Mouse (Mus musculus) ES-Bruce4 (cell line): ENCODE measurements around the gene Il2rb. TPM values are rescaled to one million over a fixed set of nuclear protein-coding genes. Genes with fewer than 3 reads are reported as not detected.

Source experiments
- H3K27ac ChIP-seq: 2 replicates; pipeline ENCODE4 v1.5.1; 2012; ENCODE audit warnings: low read length, inconsistent platforms; ENCODE audit not compliant: insufficient read depth
- H3K27me3 ChIP-seq: 2 replicates; pipeline ENCODE4 v1.6.1; 2012; ENCODE audit warnings: mild to moderate bottlenecking, low read length, inconsistent platforms; ENCODE audit not compliant: control insufficient read depth, poor library complexity, insufficient read depth, severe bottlenecking
- H3K36me3 ChIP-seq: 2 replicates; pipeline ENCODE4 v1.6.1; 2012; ENCODE audit warnings: inconsistent platforms, mild to moderate bottlenecking, low read length, moderate library complexity; ENCODE audit not compliant: control insufficient read depth, poor library complexity, insufficient read depth, severe bottlenecking
- H3K4me1 ChIP-seq: one replicate; pipeline ENCODE4 v1.8.1; 2011; ENCODE audit warnings: low read length; ENCODE audit not compliant: control insufficient read depth, insufficient read depth
- H3K4me3 ChIP-seq: 2 replicates; pipeline ENCODE4 v1.5.1; 2011; ENCODE audit warnings: low read depth, mild to moderate bottlenecking, low read length
- H3K9ac ChIP-seq: 2 replicates; pipeline ENCODE4 v1.6.1; 2012; ENCODE audit warnings: low read depth, mild to moderate bottlenecking, inconsistent platforms; ENCODE audit not compliant: poor library complexity, severe bottlenecking
- H3K9me3 ChIP-seq: replicated peaks from 2 replicates; pipeline ENCODE4 v1.6.1; 2012; ENCODE audit warnings: mild to moderate bottlenecking, low read length, inconsistent platforms; ENCODE audit not compliant: control insufficient read depth, poor library complexity, insufficient read depth, severe bottlenecking
- CTCF ChIP-seq: IDR thresholded peaks from one replicate; pipeline ENCODE4 v1.8.1; 2011; ENCODE audit warnings: low read depth, low read length
- EP300 ChIP-seq: IDR thresholded peaks from 2 replicates; pipeline ENCODE4 v1.6.1; 2011; ENCODE audit warnings: low read depth, low read length; ENCODE audit not compliant: insufficient read depth
- POLR2A ChIP-seq: IDR thresholded peaks from one replicate; pipeline ENCODE4 v1.8.1; 2011; ENCODE audit warnings: low read length; ENCODE audit not compliant: insufficient read depth
- polyA plus RNA-seq: library from polyadenylated mRNA; stranded (reverse); fragments of >200 nt; gene quantifications from 2 replicates; pipeline ENCODE4 v1.2.4, GENCODE M21; 2011; ENCODE audit warnings: low read depth; ENCODE audit not compliant: missing spikeins, insufficient read depth, insufficient read length

The Il2rb gene
- polyA plus RNA-seq, 1 experiment, result 0.42 TPM

DNA sequence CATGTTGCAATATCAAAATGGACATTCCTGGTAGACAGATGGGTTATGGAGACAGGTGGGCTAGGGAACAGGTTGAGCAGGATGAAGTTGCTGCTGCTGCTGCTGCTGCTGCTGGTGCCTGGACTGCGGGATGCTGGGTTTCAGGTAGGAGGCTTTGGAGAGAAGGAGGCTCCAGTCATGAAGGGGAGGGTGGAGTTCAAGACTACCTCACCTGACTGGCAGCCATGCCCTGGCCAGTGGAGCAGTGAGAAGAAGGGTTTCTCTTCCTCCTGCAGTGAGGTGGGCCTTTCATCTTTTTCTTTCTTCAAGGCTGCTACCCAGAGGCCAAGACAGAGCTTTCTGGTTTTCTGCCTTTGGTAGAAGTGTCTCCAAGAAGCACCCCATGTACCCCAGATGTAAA is 18.2 kb downstream of the Il2rb start:
- no peak overlapping the region for H3K27ac ChIP-seq
- TF ChIP-seq CTCF, result no peak
- no peak for TF ChIP-seq EP300
- TF ChIP-seq POLR2A, result no peak
- H3K4me3 ChIP-seq, result no peak overlapping the region
- H3K9me3 ChIP-seq, result no peaks in the 10 kb centered on the region
- no peaks in the 10 kb centered on the region for H3K27me3 ChIP-seq
- H3K9ac ChIP-seq, result no peak overlapping the region
- H3K36me3 ChIP-seq, result no peaks in the 10 kb centered on the region
- H3K4me1 ChIP-seq, result no peaks in the 10 kb centered on the region

DNA sequence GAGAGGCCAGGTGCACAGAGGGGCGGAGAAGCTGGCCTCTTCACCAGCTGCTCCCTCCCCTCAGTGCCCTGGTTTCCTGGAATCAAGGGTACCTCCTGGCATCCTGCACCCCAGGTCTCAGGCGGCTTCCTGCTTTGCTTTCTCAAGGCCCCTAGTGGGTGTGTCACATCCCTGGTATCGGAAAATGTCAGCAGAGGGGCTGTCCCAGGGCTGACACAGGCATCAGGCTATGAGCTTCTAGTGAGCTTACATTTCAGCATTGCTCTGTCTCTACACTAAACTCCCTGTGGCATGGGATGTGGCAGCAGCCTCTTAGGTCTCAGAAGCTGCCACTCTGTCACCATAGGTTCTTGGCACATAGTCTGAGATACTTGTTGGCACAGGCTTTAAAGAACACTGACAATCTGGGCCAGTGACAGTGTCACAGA is 19.5 kb downstream of the Il2rb start:
- Histone ChIP-seq H3K9me3 (no peaks in the 10 kb centered on the region), H3K27ac (no peak overlapping the region), H3K9ac (no peak overlapping the region), H3K27me3 (no peaks in the 10 kb centered on the region), H3K4me3 (no peak overlapping the region), H3K4me1 (no peaks in the 10 kb centered on the region), H3K36me3 (no peaks in the 10 kb centered on the region)
- TF ChIP-seq POLR2A, result no peak
- TF ChIP-seq EP300, result no peak
- TF ChIP-seq CTCF, result no peak

DNA sequence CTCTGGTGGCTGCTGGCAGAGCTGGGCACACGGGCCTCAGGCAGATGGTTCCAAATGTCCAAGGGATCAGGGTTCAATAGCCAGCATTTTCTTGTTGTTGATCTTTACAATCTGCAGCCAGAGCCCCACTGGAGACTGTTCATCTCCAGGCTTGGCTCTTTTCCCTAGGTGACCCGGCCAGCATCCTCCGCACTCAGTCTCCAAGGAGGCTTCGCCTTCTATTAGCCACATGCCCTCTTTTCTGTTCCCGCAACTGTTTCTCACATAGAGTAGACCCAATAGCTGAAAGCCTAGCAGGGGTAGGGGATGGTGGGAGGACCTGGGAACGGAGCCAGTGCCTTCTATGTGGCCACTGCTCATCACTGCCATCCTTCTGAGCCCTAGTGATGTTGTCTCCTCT is 21.6 kb downstream of the Il2rb start:
- Histone ChIP-seq H3K4me1 (no peaks in the 10 kb centered on the region), H3K27me3 (no peaks in the 10 kb centered on the region), H3K27ac (no peak overlapping the region), H3K9me3 (no peaks in the 10 kb centered on the region), H3K4me3 (no peak overlapping the region), H3K9ac (no peak overlapping the region), H3K36me3 (no peaks in the 10 kb centered on the region)
- TF ChIP-seq POLR2A, result no peak
- no peak for TF ChIP-seq CTCF
- TF ChIP-seq EP300, result no peak

DNA sequence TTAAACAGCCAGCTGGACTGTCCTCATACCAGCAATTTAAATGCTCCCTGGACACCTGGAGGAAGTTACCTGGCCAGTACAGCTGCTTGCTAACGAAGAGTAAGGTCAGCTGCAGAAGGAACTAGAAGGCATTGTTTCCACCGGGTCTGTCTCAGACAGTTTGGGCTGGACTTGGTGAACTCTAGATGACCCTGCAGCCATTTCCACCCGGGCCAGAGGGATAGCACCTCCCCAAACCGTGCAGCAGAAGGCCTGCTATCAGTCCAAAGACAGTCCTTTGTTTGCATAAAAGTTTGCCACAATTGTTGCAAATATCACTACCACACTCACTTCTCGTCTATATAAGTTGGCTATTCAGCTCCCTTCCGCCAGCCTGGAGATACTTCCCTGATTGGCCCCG is 23.2 kb downstream of the Il2rb start:
- no peaks in the 10 kb centered on the region for H3K36me3 ChIP-seq

DNA sequence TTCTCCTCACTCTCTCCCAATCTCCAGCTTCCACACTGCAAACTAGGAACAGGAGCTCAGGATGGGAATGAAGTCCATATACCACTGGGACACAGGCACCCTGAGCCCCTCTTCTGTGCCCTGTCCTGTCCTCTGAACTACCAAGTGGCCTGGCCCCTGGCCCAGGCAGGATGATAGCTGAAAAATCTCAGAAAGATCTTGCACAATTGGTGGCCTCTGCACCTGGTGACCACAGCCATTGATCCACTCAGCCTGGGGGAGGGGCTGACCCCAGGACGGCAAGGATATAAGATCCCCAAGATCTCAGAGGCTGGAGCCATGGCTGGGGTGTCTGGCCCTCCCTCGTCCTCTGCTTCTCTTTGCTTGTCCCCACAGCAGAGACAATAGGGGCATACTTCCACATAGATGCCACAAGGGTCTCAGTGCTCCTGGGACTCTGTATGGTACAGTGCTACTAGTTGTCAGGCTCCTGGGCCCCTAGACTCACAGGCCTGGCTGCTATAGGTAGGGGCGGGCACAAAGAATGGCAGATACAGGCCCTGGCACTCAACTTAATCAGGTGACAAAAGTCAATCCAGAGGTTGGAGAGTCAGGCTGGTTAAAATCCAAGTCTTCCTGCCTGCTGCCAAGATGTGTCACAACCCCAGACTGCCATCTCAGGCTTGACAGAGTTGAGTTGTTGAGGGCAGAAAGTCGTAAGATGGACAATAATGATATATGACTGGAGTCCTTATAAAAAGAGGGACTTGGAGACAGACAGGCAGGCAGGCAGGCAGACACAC is 24.4 kb downstream of the Il2rb start:
- H3K9ac ChIP-seq, result no peak overlapping the region
- no peaks in the 10 kb centered on the region for H3K9me3 ChIP-seq
- H3K4me3 ChIP-seq, result no peak overlapping the region
- H3K4me1 ChIP-seq, result no peaks in the 10 kb centered on the region
- no peak overlapping the region for H3K27ac ChIP-seq
- TF ChIP-seq CTCF, result no peak
- no peak for TF ChIP-seq POLR2A
- TF ChIP-seq EP300, result no peak
- no peaks in the 10 kb centered on the region for H3K27me3 ChIP-seq
- H3K36me3 ChIP-seq, result no peaks in the 10 kb centered on the region

More for the DNA sequence above, 23.2 kb downstream of the Il2rb start:
- H3K9me3 ChIP-seq, result no peaks in the 10 kb centered on the region
- TF ChIP-seq POLR2A (no peak), CTCF (no peak), EP300 (no peak)
- no peaks in the 10 kb centered on the region for H3K4me1 ChIP-seq
- H3K27me3 ChIP-seq, result no peaks in the 10 kb centered on the region
- no peak overlapping the region for H3K9ac ChIP-seq
- H3K27ac ChIP-seq, result no peak overlapping the region
- H3K4me3 ChIP-seq, result no peak overlapping the region

DNA sequence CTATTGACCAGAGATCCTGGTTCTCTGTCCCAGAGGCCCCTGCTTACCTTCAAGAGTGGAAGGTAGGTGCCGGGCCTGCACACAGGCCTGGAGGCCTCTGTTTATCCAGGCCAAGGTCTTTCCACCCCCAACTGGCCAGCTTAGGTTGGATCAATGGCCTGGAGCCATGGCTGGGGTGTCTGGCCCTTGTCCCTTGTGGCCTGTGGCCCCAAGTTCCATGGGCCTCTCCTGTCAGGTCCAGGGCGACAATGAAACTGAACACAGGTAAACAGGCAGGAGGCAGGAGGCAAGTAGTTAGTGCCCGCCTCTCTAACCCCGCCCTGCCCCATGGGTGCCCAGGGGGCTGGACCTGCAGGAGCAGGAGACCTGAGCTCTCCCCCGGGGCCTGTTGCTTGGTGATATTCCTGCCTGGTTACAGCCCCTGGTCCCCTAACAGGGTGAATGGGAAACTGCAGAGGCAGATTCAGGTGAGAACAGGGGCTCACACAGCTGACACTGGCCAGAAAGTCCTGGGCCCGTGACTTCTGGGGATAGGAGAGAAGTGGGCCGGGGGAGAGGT is 26.6 kb downstream of the Il2rb start, which contains the start of gene Tmprss6:
Gene Tmprss6, minus strand, starts transcription at position 256 of the 559 bp plus-strand sequence.
- Histone ChIP-seq H3K4me1 (no peaks in the 10 kb centered on the region), H3K27ac (no peak within 1 kb of the TSS), H3K9me3 (no peaks in the 10 kb centered on the region), H3K36me3 (no peaks in the 10 kb centered on the region), H3K27me3 (no peaks in the 10 kb centered on the region), H3K4me3 (no peak within 1 kb of the TSS), H3K9ac (no peak within 1 kb of the TSS)
- TF ChIP-seq EP300 (no peak), POLR2A (no peak), CTCF (no peak)
